Mouse (Mus musculus) thymus, adult 2 months (tissue): ENCODE data around the gene Casp3.

Experiments
- CTCF ChIP-seq: fragments of 200-500 bp; IDR thresholded peaks from 2 replicates; pipeline ENCODE4 v1.5.1; 2012; ENCODE audit warnings: mild to moderate bottlenecking, control low read depth, low read length, moderate library complexity, borderline replicate concordance; ENCODE audit not compliant: control insufficient read depth, poor library complexity, insufficient read depth; ENCODE audit errors: extremely low read depth
- POLR2A ChIP-seq: fragments of 200-500 bp; IDR thresholded peaks from 2 replicates; pipeline ENCODE4 v1.6.1; 2012; ENCODE audit warnings: mild to moderate bottlenecking, low read length, control low read depth, moderate library complexity; ENCODE audit not compliant: control insufficient read depth, poor library complexity, insufficient read depth; ENCODE audit errors: extremely low read depth

DNA sequence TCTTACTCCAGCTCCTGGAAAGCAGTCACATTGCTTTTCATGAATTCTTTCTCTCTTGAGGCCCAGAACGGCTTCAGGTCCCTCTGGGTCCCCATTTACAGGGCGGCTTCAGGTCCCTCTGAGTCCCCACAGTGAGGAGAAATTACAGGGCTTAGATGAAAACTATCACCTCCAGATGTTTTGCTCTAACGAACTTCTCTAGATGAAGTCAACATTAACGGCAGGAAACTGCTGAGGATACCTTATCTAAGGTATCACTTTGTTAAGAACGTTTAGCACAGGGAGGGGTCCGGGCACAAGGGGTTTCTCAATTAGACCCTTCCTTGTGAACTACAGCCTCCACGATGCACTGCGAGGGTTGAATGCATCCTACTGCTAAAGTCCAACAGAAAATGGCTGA is 1.2 kb upstream of the Casp3 start:
- TF ChIP-seq CTCF (no peak), POLR2A (no peak)
